Mouse (Mus musculus) ZHBTc4 (cell line): ENCODE results near the gene Cdkn1b.
A peak's percentile ranks its signal among the peaks of the same experiment; 100 is the strongest.

Source experiments
- DNase-seq: peaks from one replicate; pipeline ENCODE4 v3.0.0-alpha.2; 2011; ENCODE audit warnings: low read depth, low spot score

The Cdkn1b gene

DNA sequence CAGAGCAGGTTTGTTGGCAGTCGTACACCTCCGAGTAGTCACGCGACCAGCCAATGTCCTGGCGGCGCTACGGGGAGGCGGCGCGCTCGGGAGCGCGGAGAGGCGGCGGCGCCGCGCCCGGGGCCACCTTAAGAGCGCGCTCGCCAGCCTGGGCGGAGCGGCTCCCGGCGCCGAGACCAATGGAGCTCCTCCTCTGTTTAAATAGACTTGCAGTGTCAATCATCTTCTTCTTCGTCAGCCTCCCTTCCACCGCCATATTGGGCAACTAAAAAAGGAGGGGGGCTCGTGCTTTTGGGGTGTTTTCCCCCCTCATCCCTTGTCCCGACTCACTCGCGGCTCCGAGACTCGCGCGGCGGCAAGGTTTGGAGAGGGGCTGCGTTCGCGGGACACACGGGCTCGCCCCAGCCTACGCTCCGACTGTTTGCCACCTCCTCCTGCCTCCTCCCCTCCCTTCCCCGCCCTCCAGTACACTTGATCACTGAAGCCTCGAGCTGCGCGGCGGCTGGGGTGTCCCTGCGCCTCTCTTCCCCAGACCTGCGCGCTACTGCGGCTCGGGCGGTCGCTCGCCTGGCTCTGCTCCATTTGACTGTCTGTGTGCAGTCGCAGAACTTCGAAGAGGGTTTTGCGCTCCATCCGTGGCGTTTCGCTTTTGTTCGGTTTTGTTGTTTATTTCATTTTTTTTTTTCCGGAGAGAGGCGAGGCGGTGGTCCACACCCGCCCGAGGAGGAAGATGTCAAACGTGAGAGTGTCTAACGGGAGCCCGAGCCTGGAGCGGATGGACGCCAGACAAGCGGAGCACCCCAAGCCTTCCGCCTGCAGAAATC, at the start of gene Cdkn1b:
Gene Cdkn1b, plus strand, starts transcription at position 212 of the 824 bp plus-strand sequence.
- DNase-seq = peak; percentile 96

- no peak for DNase-seq
Observed at GRCm38 (mm10) chr6:134870887-134871286, 49.3 kb upstream of the Cdkn1b start.

DNA sequence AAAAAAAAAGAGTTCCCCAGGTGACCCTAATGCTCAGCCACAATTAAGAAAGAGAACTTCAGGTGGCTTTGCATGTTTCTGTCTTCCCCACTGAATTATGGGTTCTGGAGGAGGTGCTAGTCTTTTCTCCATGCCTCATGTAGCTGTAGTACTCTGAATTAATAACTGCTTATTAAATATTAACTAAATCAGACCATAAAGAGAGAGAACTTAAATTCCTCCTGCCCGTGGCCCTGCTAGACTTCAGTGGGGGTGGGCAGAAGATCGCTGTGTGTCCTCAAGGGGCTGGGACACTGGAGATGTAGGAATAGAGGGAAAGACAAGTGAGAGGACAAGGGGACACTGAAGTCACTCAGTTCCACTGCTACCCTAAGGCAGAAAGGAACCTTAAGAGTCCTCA, 48.0 kb upstream of the Cdkn1b start:
- no peak for DNase-seq

DNA sequence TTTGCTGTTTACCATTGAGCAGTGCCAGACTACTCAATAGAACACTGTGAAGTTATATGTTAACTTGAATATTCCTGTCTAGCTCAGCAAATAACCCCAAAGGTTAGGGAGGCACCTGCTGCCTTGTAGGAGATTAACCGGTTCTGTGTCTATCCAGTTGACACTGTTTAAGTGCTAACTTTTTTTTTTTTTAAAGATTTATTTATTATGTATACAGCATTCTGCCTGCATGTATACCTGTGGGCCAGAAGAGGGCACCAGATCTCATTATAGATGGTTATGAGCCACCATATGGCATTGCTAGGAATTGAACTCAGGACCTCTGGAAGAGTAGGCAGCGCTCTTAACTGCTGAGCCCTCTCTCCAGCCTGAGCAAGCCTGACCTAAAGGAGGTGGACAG, 47.2 kb upstream of the Cdkn1b start:
- DNase-seq = peak; percentile 36

DNA sequence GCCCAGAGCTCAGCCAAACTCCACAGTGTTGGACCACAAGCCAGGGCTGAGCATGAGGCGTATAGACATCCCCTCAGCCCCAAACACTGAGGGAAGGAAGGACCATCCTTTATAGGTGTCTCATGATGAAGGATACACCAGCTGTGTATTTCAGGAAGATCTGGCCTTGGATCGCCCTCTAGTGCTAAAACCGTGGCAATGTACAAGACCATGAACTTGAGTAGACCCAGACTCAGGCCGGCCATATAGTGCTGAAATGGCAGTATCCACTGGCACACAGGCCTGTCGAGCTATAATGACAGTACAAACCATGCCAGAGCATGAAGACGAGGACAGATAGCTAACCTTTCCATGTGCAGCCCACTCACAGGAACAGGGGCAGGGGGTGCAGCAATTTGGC, 43.4 kb upstream of the Cdkn1b start:
- DNase-seq = peak; percentile 70

- DNase-seq = no peak
Observed at GRCm38 (mm10) chr6:134877276-134877675, 42.9 kb upstream of the Cdkn1b start.

- no peak for DNase-seq
Observed at GRCm38 (mm10) chr6:134877892-134878291, 42.3 kb upstream of the Cdkn1b start.

GRCm38 (mm10) chr6:134879556-134879955, 40.6 kb upstream of the Cdkn1b start:
- no peak for DNase-seq

GRCm38 (mm10) chr6:134880046-134880445, 40.2 kb upstream of the Cdkn1b start:
- no peak for DNase-seq

DNA sequence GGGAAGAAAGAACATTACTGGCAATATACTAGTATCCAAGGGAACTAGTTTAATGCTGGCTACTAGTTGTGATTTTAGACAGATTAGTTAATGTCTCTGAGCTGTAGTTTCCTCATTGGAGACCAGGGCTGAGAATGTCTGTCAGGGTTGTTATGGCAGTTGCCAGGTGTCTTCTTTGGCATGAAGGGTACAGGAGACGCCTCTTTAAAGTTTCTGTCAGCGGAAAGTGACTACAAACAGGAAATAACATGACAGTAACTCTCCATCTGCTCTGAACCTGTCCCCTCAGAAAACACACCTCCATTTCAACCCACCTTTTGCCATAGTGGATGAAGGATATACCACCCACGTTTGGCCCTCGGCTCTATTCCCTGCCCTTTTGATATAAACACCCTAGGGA, 36.5 kb upstream of the Cdkn1b start:
- no peak for DNase-seq

DNA sequence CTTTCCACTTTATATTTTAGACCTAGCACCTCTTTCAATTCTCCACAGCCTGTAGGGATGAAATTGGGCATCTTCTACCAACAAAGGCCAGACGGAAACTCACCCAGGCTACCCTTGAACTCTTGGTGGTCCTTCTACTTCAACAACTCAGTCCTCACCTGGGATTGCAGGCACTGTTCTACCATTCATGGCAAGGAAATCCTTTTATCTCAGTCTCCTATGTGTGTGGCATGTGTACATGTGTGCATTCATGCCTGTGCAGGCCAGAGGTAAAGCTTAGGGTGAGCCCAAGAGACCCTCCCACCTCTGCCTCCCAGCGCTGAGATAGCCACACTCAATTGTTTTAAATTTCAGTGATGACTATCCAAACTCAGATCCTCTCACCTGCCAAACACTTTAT, 34.7 kb upstream of the Cdkn1b start:
- no peak for DNase-seq

- no peak for DNase-seq
Observed at GRCm38 (mm10) chr6:134886475-134886874, 33.7 kb upstream of the Cdkn1b start.

GRCm38 (mm10) chr6:134887008-134887407, 33.2 kb upstream of the Cdkn1b start:
- no peak for DNase-seq

DNA sequence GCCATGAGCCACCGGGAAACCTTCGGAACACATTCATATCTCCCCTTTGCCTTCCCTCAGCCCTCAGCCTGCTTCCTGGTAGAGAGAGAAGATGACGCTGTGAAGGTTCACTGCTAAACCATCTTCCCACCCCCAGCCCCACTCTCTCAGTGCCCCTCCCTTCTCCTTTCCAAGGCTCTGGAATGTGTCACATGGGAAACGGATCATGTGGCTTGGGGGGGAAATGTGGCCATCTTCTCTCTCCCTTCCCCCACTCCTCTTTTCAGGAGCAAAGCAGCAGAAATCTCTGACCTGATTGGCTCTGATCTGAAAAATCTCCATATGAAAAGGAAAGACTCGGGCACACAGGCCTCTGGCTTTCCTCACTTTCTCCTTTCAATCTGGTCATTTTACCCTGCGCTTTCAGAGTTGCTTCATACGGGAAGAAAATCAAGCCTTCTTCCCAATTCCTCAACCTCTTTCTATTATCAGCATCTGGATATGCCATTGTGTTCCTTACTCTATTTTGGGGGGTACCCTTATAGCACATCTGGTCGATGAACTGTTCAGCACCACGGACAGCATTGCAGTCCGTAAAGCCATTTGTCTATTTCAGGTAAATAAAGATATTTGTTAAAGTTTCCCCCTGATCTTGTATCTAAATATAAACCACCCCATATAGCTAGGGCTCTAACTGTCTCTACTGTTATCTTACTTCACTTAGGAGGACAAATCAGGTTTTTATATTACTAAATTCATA, 32.3 kb upstream of the Cdkn1b start:
- DNase-seq = peak; percentile 98

DNA sequence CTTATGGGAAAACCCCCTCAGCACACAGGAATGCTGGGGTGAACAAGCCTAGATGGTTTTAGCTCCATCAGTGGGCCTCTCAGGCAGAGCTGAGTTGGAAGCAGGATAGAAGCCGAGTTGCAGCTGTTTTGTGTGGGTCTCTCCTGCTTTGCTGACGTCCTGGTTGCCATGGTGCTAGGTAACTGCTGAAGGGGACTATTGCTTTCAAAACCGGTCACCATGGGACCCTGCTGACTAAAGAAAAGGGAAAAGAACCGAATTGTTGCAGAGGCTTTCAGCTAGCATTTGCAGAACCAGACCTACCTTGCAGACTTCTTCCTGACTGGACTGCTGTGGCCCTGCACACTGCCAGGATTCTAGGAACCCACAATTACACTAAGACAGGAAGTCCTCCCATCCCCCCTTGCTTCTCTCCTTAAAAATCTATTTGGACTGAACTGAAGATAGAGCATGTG, 31.6 kb upstream of the Cdkn1b start:
- DNase-seq = peak; percentile 34

GRCm38 (mm10) chr6:134889763-134890162, 30.4 kb upstream of the Cdkn1b start:
- DNase-seq = no peak

GRCm38 (mm10) chr6:134890436-134890835, 29.8 kb upstream of the Cdkn1b start:
- no peak for DNase-seq

DNA sequence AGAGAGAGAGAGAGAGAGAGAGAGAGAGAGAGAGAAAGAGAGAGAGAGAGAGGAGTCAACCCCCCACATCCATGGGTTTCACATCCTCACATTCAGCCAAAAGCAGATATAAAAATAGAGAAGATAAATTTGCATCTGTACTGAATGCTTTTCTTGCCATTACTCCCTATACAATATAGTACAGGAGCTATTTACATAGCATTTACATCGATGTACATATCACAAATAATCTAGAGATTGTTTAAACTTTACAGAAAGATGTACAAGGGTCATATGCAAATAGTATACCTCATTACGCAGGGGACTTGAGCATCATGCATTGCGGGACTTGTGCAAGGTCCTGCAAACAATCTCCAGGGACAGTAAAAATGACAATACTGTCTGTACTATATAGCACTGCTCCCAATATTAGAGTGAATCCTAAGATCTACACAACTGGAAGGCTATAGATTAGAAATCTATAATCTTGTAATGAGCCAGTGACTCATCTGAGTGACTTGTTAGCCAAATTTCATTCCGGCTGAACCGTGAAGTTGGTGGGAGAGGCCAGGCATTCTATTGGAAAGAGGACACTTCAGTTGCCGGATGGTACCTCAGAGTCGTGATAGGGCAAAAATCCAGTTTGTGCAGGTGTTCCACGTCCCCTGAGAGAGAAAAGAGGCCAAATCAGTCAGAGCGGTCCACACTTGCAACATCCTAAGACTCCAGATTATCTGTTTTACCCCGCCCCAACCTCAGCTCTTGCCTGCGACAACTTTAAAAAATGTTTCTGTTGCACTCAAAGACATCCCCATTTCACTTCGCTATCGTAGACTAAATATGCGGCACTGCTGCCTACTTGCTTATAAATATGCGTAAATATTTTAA, 23.4 kb upstream of the Cdkn1b start:
- peak; percentile 23 for DNase-seq

- peak; percentile 98 for DNase-seq
Observed at GRCm38 (mm10) chr6:134897443-134898094, 22.6 kb upstream of the Cdkn1b start.

DNA sequence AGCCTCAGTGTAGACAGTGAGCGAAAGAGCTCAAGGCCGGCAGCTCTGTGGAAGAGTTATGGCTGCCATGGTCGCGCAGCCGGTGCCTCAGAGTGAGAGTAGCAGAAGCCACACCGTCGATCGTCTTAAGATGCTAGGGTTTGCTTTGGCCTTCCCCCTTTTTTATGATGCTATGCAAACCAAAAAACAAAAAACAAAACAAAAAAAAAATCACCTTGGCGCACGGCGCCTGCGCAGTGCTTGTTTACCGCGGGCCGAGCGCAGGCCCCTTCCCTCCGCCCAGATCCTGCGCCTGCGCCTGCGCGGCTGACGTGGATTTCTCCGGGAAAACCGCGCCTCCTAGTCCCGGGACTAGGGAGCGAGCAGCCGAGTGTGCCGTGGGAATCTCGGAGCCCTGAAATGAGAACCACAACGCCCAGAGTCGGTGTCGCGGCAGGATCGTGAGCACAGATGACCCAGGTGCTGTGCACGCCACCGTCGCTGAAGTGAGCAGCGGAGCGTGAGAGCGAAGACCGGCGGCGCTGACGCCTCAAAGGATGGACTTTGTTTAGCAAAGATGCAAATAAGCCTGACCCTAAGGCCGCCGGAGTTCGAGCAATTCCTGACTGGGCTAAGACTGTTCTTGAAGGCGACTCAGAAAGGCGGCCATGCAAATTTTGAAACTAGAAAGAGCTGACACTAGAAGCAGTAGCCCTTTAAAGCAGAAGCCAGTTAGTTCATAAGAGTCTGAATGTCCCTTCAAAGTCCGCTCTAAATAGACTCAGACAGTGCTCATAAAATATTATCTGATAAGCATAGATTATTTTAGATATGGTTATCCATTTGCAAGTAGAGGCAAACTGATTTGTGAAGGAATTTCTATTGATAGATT, 21.9 kb upstream of the Cdkn1b start, which contains the start of gene Gpr19:
Gene Gpr19, minus strand, starts transcription at position 484 of the 871 bp plus-strand sequence.
- DNase-seq = peak; percentile 98
